Comparison of ENCODE assay signal across 11 mouse cellular contexts in genomic region chr17:72414676-72415075, GRCm38 (mm10).
"Had no signal": no experiment of that assay in that cellular context is flagged by ENCODE, and none has a peak within 500 bp of the region (broad histone marks: within the 10 kb centered on the region; RNA-seq: fewer than 3 reads in every experiment).

No protein-coding gene starts in this region.

- DNase-seq: kidney, adult 18-20 months; kidney, postnatal 10 days; kidney, postnatal 4 days; liver; liver, embryonic 13.5 days; liver, postnatal 0 days; thymus, adult 18-20 months; thymus, postnatal 14 days had no signal

- ATAC-seq: hindbrain, postnatal 0 days; intestine, embryonic 15.5 days; liver, postnatal 0 days; midbrain, embryonic 13.5 days had no signal
